Mouse (Mus musculus) lung, adult 2 months (tissue): Measurements from ENCODE around the gene Crot. TPM values are rescaled to one million over a fixed set of nuclear protein-coding genes. Genes with fewer than 3 reads are reported as not detected.

Source experiments
- DNase-seq: peaks from one replicate; pipeline ENCODE4 v3.0.0; 2022
- H3K4me1 ChIP-seq: fragments of 200-500 bp; 2 replicates; pipeline ENCODE4 v1.6.1; 2011; ENCODE audit warnings: low read length; ENCODE audit not compliant: control insufficient read depth, insufficient read depth
- H3K4me3 ChIP-seq: fragments of 200-500 bp; replicated peaks from 2 replicates; pipeline ENCODE3; 2011; ENCODE audit warnings: low read depth, mild to moderate bottlenecking, control low read depth, low read length; ENCODE audit errors: extremely low read depth
- CTCF ChIP-seq: fragments of 200-500 bp; IDR thresholded peaks from 2 replicates; pipeline ENCODE4 v1.5.1; 2011; ENCODE audit warnings: mild to moderate bottlenecking, low read length, control low read depth; ENCODE audit not compliant: insufficient read depth
- POLR2A ChIP-seq: fragments of 200-500 bp; IDR thresholded peaks from 2 replicates; pipeline ENCODE4 v1.6.1; 2011; ENCODE audit warnings: low read depth, mild to moderate bottlenecking, control low read depth, low read length, borderline replicate concordance; ENCODE audit errors: extremely low read depth
- WGBS: fragments of 180-500 bp; shearing (Covaris S2); methylation state at CpG from one replicate; pipeline ENCODE4 v1.1.7; 2018; 5-methylcytosine and 5-hydroxymethylcytosine counted together
- polyA plus RNA-seq: library from polyadenylated mRNA; depleted of rRNA; stranded (reverse); fragments of >200 nt; gene quantifications from 2 replicates; pipeline ENCODE4 v1.2.3, GENCODE M21; 2012; rRNA removed

Gene Crot
- polyA plus RNA-seq, 1 experiment, result 8.6 TPM

- no peaks in the 10 kb centered on the region for H3K4me1 ChIP-seq
- 82% methylated on average over 2 of the region's 2 CpGs for WGBS
- DNase-seq, result no peak
- no peak overlapping the region for H3K4me3 ChIP-seq
- TF ChIP-seq POLR2A (no peak), CTCF (no peak)
Observed at GRCm38 (mm10) chr5:8916400-8916799, 80.7 kb downstream of the Crot start.

Other genes starting within 250 kb of the Crot start
- 0.92 and 1.5 TPM in 2 replicates for gene Abcb1b, start 199.2 kb downstream of the Crot start, polyA plus RNA-seq
- 0.15 and 0.34 TPM in 2 replicates for gene Abcb4, start 103.6 kb downstream of the Crot start, polyA plus RNA-seq
- 101 and 102 TPM in 2 replicates for gene Tmem243, start 103.3 kb upstream of the Crot start, polyA plus RNA-seq
- 8.4 and 14.0 TPM in 2 replicates for gene Dmtf1, start 164.5 kb upstream of the Crot start, polyA plus RNA-seq